Mouse (Mus musculus) spleen, embryonic (tissue): ENCODE data around the gene 0610012G03Rik.
"Not testable (repeated sequence)": the region's sequence is repeated elsewhere in the genome, so short reads cannot be mapped to it uniquely, and the experiment has no call there.

Experiments used
- CTCF ChIA-PET: fragments of 350-600 bp; sonication (Branson Sonifier 250); formaldehyde crosslinking; loops from one replicate; lab custom pipeline; 2022; lab: Charles Lee

Gene 0610012G03Rik

DNA sequence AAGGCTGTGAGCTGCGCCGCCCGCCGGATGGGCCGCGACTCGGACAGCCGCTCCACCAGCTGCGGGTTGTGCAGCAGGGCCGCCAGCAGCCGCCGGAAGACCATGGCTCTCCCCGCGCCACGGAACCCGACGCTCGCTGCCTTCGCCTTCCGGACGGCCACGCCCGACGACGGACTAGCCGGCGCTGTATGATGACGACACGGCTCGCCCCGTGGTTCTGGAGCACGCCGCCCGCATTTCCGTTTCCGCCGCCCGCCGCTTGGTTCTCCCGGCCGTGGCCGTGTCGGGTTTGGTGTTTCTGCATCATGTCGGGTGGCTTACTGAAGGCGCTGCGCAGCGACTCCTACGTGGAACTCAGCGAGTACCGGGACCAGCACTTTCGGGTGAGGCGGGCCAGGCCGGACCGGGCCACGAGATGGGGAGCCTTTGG, at the start of gene 0610012G03Rik, which contains the start of gene Ncbp2:
Gene 0610012G03Rik, minus strand, starts transcription at position 150 of the 430 bp plus-strand sequence.
Gene Ncbp2, plus strand, starts transcription at position 169 of the 430 bp plus-strand sequence.
- CTCF ChIA-PET, result no interaction called here

DNA sequence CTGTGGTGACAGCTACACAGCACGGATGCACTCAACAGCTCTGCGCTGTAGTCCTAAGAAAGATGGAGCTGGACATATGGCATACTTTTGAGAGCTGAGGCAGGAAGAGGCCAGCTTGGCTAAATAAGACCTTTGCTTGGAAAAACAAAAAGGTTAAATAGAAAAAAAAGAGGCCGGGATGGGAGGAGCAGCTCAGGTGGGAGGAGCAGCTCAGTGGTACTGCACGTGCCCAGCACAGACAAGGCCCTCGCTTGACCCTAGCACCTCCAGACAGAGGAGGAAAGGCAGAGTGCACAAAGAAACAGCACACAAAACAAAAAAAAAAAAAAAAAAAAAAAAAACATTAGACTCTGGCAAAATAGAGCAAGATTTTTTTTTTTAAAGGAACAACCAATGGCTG, 48.1 kb upstream of the 0610012G03Rik start:
- CTCF ChIA-PET, result interaction anchor here (0.6 kb wide), 1 partner anchor 1254 kb away, joined by 5 read pairs; no protein-coding TSS in a partner anchor

DNA sequence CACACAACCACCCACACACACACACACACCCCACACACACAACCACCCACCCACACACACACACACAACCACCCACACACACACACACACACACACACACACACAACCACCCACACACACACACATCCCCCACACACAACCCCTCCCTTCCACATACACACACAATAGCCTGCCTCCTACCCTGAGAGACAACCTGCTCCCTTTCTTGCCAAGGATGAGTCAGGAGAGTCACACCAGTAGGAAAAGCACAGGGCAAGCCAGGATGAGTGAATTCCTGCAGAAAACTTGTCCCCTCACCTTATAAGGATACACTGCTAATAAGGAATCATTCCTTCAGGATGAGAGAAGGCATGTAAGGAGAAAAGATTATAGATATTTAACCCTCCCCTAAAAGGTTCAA, 45.7 kb upstream of the 0610012G03Rik start:
- CTCF ChIA-PET, result no interaction called here

DNA sequence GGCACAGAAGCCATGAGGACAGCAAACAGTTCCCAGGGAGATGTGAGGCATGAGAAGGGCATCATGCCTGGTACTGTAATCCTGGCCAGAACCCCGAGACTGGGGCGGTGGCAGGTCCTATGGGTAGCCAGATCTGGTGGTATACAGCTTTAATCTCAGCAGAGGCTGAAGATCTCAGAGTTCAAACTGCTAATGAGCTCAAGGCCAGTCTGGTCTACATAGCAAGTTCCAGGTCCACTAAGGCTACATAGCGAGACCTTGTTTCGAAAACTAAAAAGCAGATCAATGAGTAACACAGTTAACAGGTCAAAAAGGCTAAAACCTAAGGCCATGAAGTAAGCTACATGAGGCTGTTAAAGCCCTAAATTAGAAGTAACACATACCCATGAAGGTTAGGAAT, 44.9 kb upstream of the 0610012G03Rik start:
- CTCF ChIA-PET, result interaction anchor here (0.8 kb wide), 1 partner anchor 113 kb away, joined by 4 read pairs; no protein-coding TSS in a partner anchor

DNA sequence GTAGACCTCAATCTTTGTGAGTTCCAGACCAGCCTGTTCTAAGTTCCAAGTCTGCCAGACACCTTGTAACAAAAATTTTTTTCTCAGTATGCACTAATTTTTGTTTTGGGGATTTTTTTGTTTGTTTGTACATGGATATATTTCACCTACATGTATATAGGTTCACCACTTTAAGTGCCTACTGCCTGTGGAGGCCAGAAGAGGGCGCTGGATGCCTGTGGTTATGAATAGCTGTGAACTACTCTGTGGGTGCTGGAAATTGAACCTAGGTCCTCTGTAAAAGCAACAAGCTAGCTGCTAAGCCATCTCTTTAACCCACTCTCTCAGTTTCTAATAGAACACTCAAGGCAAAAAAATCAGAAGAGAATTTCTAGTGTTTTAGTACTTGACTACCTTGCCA, 43.7 kb upstream of the 0610012G03Rik start:
- CTCF ChIA-PET, result interaction anchor here (0.6 to 0.8 kb wide), 2 partner anchors 12 to 29 kb away, joined by 3 read pairs; no protein-coding TSS in a partner anchor

DNA sequence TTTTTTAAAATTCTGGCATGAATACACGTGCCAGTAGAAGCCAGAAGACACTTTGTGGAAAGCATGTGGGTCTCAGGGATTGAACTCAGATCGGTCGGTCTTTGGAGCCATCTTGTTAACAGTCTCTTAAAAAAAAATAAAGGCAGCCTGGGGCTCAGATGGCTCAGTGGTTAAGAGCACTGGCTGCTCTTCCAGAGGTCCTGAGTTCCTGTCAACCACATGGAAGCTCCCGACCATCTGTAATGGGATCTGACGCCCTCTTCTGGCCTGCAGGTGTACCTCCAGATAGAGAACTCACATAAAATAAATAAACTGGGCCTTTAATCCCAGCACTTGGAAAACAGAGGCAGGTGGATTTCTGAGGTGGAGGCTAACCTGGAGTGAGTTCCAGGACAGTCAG, 32.7 kb upstream of the 0610012G03Rik start:
- CTCF ChIA-PET, result interaction anchor here (0.6 kb wide), 1 partner anchor 14 kb away, joined by 3 read pairs; no protein-coding TSS in a partner anchor

DNA sequence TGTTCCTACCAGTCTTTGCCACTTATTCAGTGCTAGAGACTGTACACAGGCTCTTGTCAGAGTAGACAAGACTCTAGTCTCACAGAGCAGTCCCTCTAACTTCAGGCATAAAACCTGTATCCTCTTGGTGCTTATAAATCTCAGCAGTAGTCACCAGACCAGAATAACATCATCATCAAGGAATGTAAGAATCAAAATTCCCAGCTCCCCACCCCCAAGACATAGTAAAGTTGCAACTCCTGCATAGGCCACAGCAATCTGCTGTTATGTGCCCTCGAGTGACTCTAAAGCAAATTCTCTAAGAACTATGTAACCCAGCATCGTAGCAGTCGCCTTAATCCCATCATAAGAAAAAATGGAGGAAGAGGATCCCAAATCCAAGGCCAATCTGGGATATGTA, 31.2 kb upstream of the 0610012G03Rik start:
- CTCF ChIA-PET, result no interaction called here

DNA sequence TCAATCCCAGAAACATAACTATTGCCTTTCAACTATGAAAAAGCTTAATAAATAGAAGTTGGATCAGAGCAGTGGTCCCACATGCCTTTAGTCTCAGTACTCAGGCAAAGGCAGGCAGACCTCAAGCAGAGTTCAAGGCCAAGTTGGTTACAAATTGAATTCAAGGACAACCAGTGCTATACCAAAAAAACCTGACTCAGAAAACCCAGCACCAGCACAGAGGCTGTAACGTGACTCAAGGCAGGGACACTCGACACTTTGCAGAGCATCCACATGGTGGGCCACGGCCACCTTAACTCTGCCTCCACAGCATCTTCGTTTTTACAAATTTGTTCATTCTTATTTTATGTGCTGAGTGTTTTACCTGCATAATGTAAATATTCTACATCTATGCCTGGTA, 27.0 kb upstream of the 0610012G03Rik start:
- CTCF ChIA-PET, result no interaction called here

DNA sequence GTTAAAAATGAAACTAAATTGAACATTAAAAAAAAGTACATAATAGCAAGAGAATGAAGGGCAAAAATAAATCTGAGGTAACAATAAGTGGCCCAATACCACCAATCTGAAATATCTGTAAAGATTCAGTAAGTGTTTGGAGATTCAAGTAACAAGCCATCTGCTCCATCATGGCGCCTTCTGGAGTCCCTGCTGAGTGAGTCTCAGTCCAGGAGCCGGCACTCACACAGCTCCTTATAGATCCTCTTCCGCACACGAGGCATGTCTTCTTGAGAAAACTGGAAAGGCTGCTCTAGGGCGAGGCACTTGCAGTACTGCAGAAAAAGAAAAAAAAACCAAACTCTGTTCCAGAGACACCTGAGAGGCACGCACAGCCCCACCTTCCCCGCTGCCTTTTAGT, 14.9 kb upstream of the 0610012G03Rik start:
- CTCF ChIA-PET, result interaction anchor here (0.9 kb wide), 1 partner anchor 29 kb away, joined by 3 read pairs; no protein-coding TSS in a partner anchor

DNA sequence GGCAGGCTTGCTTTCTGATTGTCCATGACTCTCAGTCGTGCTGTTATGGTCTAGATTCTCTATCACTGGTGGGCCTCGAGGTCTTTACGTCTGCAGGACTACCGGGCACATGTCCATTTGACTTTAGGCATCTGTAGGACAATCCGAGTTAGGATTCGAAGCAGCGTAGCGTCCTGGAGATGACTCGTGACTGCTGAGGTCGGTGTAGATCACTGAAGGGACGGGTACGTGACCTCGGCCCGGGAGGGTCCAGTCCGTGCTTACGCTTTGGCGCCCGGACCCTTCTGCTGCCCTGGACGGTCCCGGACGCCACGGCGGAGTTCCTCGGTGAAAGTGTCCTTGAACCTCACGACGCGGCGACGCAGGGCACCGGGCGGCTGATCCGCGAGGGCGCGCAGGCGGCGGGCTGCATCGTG, 385 bp downstream of the 0610012G03Rik start:
- CTCF ChIA-PET, result no interaction called here

DNA sequence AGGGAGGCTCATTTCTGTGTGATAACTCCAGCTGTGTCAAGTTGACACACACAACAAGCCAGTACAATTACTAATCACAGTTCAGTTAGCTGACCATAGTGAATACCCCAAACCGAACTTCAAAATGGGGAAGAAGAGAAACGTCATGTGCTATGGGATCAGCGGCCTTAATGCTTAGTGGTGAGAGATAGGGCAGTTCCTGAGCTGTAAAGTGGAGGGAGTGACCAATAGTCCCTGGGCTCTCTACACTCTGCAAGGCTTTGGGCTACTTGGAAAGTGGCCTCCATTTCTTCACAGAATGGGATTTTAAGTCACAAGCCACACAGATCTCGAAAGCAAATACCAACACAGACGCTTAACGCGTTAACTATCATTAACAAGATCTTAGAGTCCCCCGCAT, 961 bp downstream of the 0610012G03Rik start:
- CTCF ChIA-PET, result interaction anchor here (1.4 kb wide), 1 partner anchor 14 kb away, joined by 3 read pairs; no protein-coding TSS in a partner anchor

DNA sequence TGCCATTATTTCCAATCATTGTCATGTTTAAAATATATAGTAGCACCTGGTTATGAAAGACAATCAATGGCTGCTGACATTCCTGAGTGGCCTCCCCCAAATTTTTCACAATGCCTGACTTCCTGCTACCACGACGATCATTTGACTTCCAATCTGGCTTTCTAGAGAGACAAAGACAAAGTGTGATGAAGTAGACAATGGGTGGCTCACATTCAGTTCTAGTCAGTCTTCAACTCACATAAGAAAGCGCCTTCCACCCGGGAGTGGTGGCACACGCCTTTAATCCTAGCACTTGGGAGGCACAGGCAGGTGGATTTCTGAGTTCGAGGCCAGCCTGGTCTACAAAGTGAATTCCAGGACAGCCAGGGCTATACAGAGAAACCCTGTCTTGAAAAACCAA, 2.3 kb downstream of the 0610012G03Rik start:
- CTCF ChIA-PET, result not testable (repeated sequence)

DNA sequence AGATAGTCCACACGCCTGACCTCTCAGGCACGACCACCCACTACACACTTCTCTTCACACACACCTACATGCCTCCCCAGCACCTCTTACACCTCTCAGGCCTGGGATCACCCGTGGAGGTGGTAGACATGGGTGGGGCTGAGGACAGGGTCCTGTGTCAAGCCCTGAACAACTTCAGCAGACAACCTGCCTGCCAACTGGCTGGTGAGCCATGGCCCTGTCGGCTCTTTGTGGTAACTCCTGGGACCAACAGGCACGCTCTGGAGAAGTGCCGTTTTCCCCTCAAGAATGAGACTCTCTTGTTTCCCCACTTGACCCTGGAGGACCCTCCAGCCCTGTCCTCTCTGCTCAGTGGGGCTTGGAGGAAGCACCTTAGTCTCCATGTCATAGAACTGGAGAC, 2.9 kb downstream of the 0610012G03Rik start:
- CTCF ChIA-PET, result no interaction called here

DNA sequence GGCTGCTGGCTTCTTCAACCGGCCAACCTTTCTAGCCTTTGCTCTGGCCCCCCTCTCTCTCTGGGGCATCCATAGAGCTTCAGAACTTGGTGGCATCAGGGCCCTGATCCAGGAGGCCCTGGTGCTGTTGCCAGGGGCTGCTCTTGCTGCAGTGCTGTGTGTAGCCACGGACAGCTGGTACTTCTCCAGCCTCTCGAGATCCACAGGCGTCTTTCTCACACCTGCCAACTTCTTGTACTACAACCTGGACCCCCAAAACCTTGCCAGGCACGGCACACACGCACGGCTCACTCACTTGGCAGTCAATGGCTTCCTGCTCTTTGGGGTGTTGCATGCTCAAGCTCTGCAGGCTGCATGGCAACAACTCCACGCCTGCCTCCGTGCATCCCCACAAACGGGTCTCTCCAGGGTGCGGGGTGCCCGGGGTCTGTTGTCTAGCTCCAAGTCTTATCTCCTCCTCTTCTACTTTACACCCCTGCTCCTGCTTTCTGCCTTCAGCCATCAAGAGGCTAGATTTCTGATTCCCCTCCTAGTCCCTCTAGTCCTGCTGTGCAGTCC, 3.5 kb downstream of the 0610012G03Rik start:
- CTCF ChIA-PET, result no interaction called here

DNA sequence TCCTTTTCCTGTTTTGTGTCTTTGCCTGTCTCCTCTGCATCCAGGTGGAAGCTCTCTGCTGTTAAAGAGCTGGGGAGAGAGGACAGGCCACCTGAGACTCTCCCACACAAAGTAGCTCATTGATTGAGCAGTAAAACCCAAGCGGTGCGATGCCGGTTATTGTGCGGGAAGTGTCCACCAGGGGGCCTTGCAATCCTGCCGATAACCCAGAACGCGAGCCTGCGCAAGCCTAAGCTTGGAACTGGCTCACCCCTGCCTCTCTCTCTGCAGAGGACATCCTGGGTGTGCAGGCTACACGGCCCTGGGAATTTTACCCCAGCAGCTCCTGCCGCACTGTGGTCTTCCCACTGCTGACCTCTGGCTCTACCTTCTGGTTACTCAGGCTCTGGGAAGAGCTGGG, 4.3 kb downstream of the 0610012G03Rik start:
- CTCF ChIA-PET, result interaction anchor here (0.7 to 1.4 kb wide), 2 partner anchors 10 to 589 kb away, joined by 5 to 19 read pairs; partner anchors contain the start of gene Pigz

DNA sequence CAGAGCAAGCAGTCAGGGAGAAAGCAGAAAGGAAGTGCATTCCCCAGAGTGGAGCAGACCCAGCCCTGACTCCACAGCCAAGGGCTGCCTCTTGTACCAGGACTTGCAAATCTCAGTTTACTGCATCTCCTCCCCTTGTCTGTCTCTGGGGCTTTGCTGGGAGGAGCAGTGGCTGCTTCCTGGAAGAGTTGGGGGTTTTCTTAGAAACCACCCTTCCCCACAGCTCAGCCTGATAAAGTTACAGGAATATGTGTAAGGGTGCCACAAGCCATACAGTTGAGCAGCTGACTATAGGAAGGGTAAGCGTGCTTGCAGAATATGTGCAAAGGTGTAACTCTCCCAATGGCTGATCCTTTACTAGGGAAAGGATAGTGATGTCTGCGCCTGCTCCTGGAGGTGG, 7.7 kb downstream of the 0610012G03Rik start:
- CTCF ChIA-PET, result no interaction called here

DNA sequence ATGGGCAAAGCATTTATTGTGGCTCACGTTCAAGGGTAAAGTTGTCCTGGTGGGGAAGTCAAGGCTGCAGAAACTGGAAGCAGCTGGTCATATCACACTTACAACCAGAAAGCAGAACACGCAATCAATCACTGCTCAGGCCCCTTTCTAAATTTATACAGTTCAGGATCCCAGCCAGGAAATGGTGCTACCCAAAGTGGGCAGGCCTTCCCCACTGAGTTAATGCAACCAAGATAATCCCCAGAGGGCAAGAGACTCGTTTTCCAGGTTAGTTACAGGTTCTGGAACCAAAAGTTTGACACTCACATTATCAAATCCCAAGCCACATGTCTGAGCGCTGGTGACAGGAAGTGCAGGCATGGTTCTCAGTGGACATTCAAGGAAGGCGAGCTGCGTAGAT, 9.4 kb downstream of the 0610012G03Rik start:
- CTCF ChIA-PET, result no interaction called here

DNA sequence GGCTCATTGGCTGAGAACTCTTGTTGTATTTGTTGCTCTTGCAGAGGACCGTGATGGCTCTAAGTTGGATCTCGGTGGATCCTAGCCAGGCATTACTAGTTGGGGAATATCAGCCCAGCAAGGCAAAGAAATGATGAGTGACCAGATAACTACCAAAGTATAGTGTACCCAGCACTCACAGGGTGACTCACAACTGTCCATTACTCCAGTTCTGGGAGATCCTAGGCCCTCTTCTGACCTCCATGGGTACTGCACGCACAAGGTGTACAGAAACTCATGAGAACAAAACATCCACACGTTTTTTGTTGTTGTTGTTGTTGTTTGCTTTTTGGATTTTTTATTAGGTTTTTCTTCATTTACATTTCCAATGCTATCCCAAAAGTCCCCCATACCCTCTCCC, 11.7 kb downstream of the 0610012G03Rik start:
- CTCF ChIA-PET, result no interaction called here

DNA sequence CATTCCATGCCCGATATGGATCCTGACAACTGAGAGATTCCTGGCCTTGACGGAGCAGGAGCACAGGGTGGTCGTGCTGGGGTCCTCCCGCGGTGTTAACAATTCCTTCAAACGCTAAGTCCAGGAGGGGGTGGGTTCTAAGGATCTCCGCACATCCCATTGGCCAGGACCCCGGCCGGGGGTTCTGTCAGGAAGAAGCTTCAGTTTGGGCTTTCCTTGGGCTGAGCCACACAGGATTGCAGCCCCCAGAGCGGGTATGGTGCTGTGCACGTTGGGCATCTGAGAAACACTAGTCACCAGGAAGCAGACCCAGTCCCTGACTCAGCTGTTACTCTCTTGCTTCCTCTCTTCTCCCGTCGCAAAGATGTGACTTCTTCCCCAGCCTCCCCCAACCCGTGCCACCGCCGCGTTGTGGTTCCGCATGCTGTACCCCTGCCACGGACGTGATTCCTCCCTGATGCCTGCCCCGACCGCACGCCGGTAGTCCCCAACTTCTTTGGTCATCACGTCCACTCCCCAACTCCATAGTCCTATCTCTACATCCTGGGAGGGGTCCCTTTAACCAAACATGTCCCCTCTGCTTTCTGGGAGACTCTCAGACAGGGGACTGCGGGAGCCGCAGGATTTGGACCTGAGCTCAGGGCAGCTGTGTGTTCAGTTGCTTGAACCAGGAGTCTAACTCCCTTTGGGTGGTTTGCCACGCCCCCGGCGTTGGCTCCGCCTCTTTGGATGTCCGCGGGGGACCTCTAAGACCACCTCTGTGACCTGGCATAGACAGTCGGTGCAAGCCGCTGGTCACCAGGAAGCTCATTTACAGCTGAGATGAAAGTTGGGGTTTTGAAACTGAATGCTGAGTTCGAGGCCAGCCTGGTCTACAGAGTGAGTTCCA, 13.0 kb downstream of the 0610012G03Rik start:
- CTCF ChIA-PET, result interaction anchor here (0.5 to 0.6 kb wide), 2 partner anchors 13 to 126 kb away, joined by 3 to 7 read pairs; no protein-coding TSS in a partner anchor

DNA sequence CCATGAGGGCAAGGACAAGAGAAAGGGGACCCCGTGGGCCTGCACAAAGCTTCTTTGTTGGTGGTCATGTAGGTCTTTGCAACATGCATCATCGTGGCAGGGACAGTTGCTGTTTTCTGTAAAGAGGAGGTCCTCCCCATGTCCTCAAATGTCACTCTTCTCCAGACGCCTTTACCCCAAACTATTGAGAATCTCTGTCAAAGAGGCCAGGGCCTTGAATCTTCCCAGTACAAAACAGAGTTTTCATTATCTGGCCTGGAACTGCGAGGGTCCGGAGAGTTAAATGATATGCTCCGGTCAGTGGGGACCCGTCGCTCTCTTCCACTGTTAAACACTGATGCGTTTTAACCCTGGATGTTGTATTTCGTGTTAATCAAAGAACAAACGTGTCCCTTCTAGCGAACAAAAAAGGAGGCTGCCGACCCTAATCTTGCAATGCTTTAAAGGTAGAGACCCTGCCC, 13.7 kb downstream of the 0610012G03Rik start:
- CTCF ChIA-PET, result interaction anchor here (1.8 kb wide), 1 partner anchor 9 kb away, joined by 5 read pairs; no protein-coding TSS in a partner anchor

DNA sequence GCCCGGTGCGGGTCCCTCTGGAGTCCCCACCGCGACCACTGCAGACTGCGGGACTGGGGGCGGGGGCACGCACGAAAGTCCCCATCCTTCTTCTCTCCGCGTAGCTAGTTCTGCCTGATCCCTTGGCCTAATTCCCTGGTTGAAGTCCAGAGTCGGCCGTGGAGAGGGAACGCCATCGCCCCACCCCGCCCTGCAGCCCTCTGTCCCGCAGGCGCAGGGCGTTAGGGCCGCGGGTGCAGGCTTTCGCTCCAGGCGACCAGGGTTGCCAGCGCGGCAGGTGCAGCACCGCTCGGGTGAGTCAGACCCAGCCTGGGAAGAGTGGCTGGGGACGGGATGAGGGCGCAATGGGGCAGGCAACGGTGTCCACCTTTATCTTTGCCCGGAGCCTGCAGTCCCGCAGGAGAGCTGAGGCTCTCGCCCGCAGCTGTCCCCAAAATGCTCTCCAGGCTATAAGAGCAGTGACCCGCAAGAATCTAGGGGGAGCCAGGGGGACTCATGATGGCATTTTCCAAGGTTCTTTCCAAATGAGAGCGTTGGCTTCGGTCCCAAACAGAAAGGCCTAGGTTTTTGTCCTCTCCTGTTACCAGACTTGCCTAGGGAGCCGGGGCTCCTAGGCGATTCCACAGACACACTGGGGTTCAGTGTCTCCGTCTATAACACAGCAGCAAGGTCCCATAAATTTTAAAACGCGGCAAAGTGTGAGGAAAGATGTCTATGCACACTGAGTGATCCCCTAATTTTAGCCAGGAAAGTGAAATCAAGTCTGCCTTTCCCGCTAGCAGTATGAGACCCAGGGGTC, 14.3 kb downstream of the 0610012G03Rik start, which contains the start of gene Pigz:
Gene Pigz, plus strand, starts transcription at position 101 of the 799 bp plus-strand sequence.
- CTCF ChIA-PET, result interaction anchor here (1.8 kb wide), 1 partner anchor 9 kb away, joined by 5 read pairs; no protein-coding TSS in a partner anchor
